Mouse (Mus musculus) C2C12 (cell line): Measurements from ENCODE around the gene Pga5.

Experiments used
- CTCF ChIP-seq: IDR thresholded peaks from one replicate; pipeline ENCODE4 v1.5.1; 2011; ENCODE audit not compliant: control insufficient read depth, insufficient read depth, insufficient read length
- MYOD1 ChIP-seq: IDR thresholded peaks from one replicate; pipeline ENCODE4 v1.6.1; 2011; ENCODE audit warnings: low read depth; ENCODE audit not compliant: control insufficient read depth, insufficient read length
- USF1 ChIP-seq: IDR thresholded peaks from one replicate; pipeline ENCODE4 v1.6.1; 2011; ENCODE audit warnings: low read depth, mild to moderate bottlenecking, control low read depth, moderate library complexity

DNA sequence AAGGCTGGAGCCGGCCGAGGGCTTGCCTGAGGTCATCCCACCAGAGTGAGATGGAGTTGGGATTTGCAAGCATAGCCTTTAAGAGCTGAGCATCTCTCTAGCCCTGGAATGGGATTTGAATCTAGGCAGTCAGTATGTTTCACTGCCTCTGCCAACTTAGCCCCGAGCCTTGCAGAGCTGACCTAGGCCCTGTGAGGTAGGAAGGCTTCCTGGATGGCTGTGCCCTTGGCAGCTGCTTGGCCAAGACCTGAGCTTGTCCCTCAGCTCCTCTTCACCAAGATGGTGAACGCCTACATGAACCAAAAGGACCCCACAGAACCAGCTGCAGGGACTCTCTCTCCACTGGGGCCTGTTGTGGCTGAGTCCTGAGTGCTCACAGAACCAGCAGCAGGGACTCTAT, 32.9 kb upstream of the Pga5 start:
- TF ChIP-seq MYOD1 (no peak), CTCF (no peak), USF1 (no peak)
